Mouse (Mus musculus): ENCODE measurements around the gene Prss12.

The Prss12 gene

GRCm38 (mm10) chr3:123527806-123528507 is 81.2 kb downstream of the Prss12 start:
- DNase-seq (ENCODE audit: low spot score), result no peak

DNA sequence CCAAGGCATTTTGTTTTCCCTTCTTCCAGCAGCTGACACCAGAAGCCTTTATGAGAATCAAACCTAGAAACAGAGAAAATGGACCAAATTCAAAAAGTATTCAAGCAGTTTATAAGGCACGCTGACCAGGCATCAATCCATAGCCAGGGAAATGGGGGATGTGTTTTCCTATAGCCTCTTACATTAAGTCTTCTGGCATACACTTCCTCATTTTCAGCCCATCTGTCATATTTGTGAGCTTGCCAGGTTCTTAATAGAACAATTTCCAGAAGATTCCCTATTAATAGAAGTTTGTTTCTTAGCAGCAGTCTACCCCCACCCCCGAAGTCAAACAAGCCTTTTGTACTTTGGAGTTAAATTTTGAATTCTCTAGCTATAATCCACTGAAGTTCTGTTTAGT is 84.4 kb downstream of the Prss12 start:
- no peak for DNase-seq (ENCODE audit: low spot score)

GRCm38 (mm10) chr3:123537279-123537678 is 90.6 kb downstream of the Prss12 start:
- DNase-seq (ENCODE audit: low spot score), result no peak

GRCm38 (mm10) chr3:123543585-123544304 is 97.0 kb downstream of the Prss12 start:
- DNase-seq (ENCODE audit: low spot score), result no peak

DNA sequence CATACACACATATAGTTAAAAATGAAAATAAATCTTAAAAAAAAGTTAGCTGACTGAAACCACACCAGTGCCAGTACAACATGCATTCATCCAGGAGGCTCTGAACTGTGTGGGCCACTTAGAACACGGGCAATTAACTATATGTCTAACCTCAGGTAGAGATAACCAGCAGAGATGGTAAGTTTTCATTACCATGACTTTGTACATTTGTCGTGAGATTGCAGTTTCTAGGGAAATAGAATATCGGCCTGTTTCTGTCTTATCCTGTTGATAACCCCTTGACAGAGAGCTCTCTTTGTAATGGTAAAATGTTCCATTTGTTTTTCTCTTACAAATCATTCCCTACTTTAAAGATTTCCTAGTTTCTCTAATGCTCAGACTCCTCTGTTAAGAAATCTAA is 103.8 kb downstream of the Prss12 start:
- no peak for DNase-seq (ENCODE audit: low spot score)

- DNase-seq (ENCODE audit: low spot score), result no peak
Measured at GRCm38 (mm10) chr3:123553872-123554271, 107.2 kb downstream of the Prss12 start.

GRCm38 (mm10) chr3:123555254-123555865 is 108.6 kb downstream of the Prss12 start:
- no peak for DNase-seq (ENCODE audit: low spot score)

Data from layer of hippocampus, adult 9-10 months (tissue).